Mouse (Mus musculus) intestine, embryonic 14.5 days (tissue): ENCODE results near the gene Ppy. TPM values are rescaled to one million over a fixed set of nuclear protein-coding genes. Genes with fewer than 3 reads are reported as not detected.

Experiments
- ATAC-seq: fragments of 200-750 bp; cut with Nextera tagmentation; replicated peaks from 2 replicates; pipeline ENCODE4 v1.8.0; 2017; ENCODE audit warnings: low read depth, moderate number of reproducible peaks, moderate TSS enrichment, moderate library complexity; ENCODE audit not compliant: low FRiP score, low TSS enrichment
- DNase-seq: peaks from one replicate; pipeline ENCODE4 v3.0.0-alpha.2; 2018; ENCODE audit warnings: low spot score
- H3K27ac ChIP-seq: fragments of 300-500 bp; sonication (generic); 2 replicates; pipeline ENCODE4 v1.5.1; 2014; ENCODE audit warnings: low read depth, mild to moderate bottlenecking, control low read depth
- H3K27me3 ChIP-seq: fragments of 300-500 bp; sonication (generic); replicated peaks from 2 replicates; pipeline ENCODE4 v1.6.1; 2014; ENCODE audit warnings: low read length, control low read depth; ENCODE audit not compliant: control insufficient read depth, insufficient read depth
- H3K36me3 ChIP-seq: fragments of 300-500 bp; sonication (generic); 2 replicates; pipeline ENCODE4 v1.6.1; 2014; ENCODE audit warnings: low read length, control low read depth; ENCODE audit not compliant: control insufficient read depth, insufficient read depth
- H3K4me1 ChIP-seq: fragments of 300-500 bp; sonication (generic); replicated peaks from 2 replicates; pipeline ENCODE4 v1.6.1; 2014; ENCODE audit warnings: low read length, control low read depth, mixed read lengths; ENCODE audit not compliant: control insufficient read depth, insufficient read depth
- H3K4me2 ChIP-seq: fragments of 300-500 bp; sonication (generic); 2 replicates; pipeline ENCODE4 v1.6.1; 2014; ENCODE audit warnings: low read length
- H3K4me3 ChIP-seq: fragments of 300-500 bp; sonication (generic); 2 replicates; pipeline ENCODE4 v1.5.1; 2014; ENCODE audit warnings: low read depth, low read length, control low read depth, mixed read lengths
- H3K9ac ChIP-seq: fragments of 300-500 bp; sonication (generic); 2 replicates; pipeline ENCODE4 v1.6.1; 2014; ENCODE audit warnings: mild to moderate bottlenecking, low read length
- H3K9me3 ChIP-seq: fragments of 300-500 bp; sonication (generic); 2 replicates; pipeline ENCODE4 v1.6.1; 2016; ENCODE audit warnings: low read length, control low read depth; ENCODE audit not compliant: control insufficient read depth
- WGBS: fragments of 180-500 bp; shearing (Covaris S2); extraction: QIAGEN DNeasy Blood & Tissue Kit; methylation state at CpG from one replicate; pipeline ENCODE4 v1.1.7; 2014; 5-methylcytosine and 5-hydroxymethylcytosine counted together
- polyA plus RNA-seq: library from polyadenylated mRNA; unstranded; fragments of >200 nt; fragmentation: Nextera tagmentation; extraction: Ambion mirVana; gene quantifications from 2 replicates; pipeline ENCODE4 v1.2.1, GENCODE M21; 2014

The Ppy gene
- polyA plus RNA-seq, 1 experiment from 2014 or later: 2.0 TPM

DNA sequence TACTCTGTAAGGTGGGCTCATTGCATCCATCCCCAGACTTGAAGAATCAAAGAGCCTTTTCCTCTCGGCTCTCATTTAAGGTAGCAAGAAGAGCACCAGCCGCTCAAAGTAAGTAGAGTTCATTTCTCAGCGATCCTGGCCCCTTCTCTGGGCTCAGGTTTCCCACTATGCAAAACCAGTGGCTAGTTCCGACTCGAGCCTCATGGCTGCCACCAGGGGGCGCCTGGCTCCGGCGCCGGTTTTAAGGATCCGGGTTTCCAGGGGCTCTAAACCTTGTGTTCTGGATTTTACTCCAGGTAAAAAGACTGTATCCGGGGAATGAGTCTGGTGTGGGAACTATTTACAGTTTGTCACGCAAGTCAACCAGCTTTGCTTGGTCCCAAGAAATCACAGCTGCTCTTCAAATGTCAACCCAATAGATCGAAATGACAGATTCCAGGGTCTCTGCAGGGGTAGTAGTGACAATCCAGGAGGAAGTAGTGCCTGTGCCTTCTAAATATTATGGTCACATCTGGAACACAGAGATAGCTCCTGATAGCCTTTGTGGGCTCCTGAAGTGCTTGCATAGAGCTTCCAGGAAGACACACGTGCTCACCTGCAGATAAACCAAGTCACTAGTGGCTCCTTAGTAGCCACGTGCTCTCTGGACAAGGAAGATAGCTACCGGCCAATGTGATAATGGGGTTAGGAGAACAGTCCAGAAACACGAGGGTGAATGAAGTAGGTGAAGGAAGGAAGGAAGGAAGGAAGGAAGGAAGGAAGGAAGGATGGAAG is 1.6 kb upstream of the Ppy start:
- H3K9ac ChIP-seq: no peak overlapping the region
- peak; percentile 86 for DNase-seq
- H3K27me3 ChIP-seq: peaks cover 43% of the 10 kb centered on the region

DNA sequence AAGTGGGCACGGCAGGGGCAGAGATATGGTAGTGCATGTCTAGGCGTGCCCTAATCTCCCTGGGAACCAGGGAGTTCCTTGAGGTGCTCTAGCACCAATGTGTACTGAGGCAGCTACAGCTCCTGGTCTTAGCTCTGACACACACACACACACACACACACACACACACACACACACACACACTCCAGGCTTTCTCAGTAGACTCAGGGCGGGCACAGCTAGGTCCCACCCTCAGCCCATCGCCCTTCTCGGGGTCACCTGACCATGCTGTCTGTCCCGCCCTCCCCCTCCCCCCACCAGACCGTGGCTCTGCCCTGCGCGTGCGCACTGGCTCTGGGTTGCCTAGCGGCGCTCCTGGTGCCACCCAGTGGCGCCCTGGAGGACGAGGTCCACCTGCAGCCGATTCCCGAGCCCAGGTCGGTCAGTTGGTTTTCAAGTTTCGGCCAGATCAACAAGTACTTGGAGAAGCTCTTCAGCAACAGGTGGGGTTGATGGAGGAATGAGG is 4.2 kb downstream of the Ppy start:
- WGBS: 2% methylated on average over 18 of the region's 18 CpGs
- Histone ChIP-seq H3K4me3 (peak overlapping the region; percentile 22; the same call in 1 of the 2 replicates), H3K27me3 (no peaks in the 10 kb centered on the region), H3K9me3 (no peaks in the 10 kb centered on the region), H3K36me3 (no peaks in the 10 kb centered on the region), H3K9ac (no peak overlapping the region), H3K4me2 (peak overlapping the region; percentile 49), H3K27ac (no peak overlapping the region), H3K4me1 (peaks cover 12% of the 10 kb centered on the region; the same call in 1 of the 2 replicates)
- ATAC-seq (peak; percentile 90), DNase-seq (peak; percentile 87)

More for the DNA sequence above, 1.6 kb upstream of the Ppy start:
- no peaks in the 10 kb centered on the region for H3K36me3 ChIP-seq
- H3K27ac ChIP-seq: no peak overlapping the region
- no peak overlapping the region for H3K4me3 ChIP-seq
- no peaks in the 10 kb centered on the region for H3K9me3 ChIP-seq
- WGBS: 20% methylated on average over 17 of the region's 17 CpGs
- H3K4me2 ChIP-seq: no peak overlapping the region
- peaks cover 9% of the 10 kb centered on the region; the same call in 1 of the 2 replicates for H3K4me1 ChIP-seq
- ATAC-seq: no peak

DNA sequence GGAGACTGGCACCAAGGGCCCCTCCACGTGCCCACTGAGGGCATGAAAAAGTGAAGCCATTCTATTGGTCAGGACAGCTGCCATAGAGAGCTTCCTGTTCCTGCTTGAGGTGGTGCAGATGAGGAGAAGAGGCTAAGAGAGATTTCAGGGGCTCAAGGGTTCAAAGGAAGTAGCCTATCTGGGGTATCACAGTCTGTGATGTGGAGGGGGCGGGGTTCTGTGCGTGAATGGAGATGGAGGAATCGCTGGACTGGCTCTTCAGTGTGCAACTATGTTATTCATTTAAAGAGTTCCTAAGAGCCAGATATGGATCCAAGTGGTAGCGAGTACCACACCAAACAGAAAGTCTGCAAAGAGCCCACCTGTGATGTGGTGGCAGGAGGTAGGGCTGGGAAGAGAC is 4.7 kb downstream of the Ppy start:
- no peak for ATAC-seq
- peak overlapping the region; percentile 49 for H3K4me2 ChIP-seq
- peaks cover 12% of the 10 kb centered on the region; the same call in 1 of the 2 replicates for H3K4me1 ChIP-seq
- H3K9ac ChIP-seq: no peak overlapping the region
- 0 out of 2 replicates have a peak overlapping the region, but pooled peaks have one; percentile 10 for H3K4me3 ChIP-seq
- no peaks in the 10 kb centered on the region for H3K36me3 ChIP-seq
- WGBS: 67% methylated on average over 5 of the region's 5 CpGs
- H3K27ac ChIP-seq: no peak overlapping the region
- H3K9me3 ChIP-seq: no peaks in the 10 kb centered on the region
- no peak for DNase-seq
- no peaks in the 10 kb centered on the region for H3K27me3 ChIP-seq

DNA sequence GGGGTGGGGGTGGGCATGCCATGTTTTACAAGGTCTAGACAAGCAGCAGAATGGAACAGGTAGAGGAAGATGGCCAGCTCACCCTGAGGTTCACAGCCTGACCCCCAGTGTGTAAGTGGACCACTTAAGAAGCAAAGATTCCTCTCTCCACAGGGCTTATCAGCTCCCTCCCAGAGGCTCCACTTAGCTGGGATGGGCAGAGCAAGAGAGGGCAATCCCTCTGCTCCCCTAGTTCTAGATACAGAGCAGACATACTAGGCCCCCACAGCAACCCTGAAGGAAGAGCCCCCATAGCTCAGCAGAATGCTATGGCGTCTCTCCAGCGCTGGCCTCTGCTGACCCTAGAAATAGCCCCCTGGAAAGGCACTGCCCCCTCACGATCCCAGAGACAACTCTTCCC is 5.4 kb downstream of the Ppy start:
- Histone ChIP-seq H3K27me3 (no peaks in the 10 kb centered on the region), H3K9ac (no peak overlapping the region), H3K27ac (no peak overlapping the region), H3K9me3 (no peaks in the 10 kb centered on the region), H3K4me3 (no peak overlapping the region), H3K36me3 (no peaks in the 10 kb centered on the region), H3K4me2 (no peak overlapping the region), H3K4me1 (peaks cover 12% of the 10 kb centered on the region; the same call in 1 of the 2 replicates)
- ATAC-seq (no peak), DNase-seq (no peak)
- 79% methylated on average over 3 of the region's 3 CpGs for WGBS

DNA sequence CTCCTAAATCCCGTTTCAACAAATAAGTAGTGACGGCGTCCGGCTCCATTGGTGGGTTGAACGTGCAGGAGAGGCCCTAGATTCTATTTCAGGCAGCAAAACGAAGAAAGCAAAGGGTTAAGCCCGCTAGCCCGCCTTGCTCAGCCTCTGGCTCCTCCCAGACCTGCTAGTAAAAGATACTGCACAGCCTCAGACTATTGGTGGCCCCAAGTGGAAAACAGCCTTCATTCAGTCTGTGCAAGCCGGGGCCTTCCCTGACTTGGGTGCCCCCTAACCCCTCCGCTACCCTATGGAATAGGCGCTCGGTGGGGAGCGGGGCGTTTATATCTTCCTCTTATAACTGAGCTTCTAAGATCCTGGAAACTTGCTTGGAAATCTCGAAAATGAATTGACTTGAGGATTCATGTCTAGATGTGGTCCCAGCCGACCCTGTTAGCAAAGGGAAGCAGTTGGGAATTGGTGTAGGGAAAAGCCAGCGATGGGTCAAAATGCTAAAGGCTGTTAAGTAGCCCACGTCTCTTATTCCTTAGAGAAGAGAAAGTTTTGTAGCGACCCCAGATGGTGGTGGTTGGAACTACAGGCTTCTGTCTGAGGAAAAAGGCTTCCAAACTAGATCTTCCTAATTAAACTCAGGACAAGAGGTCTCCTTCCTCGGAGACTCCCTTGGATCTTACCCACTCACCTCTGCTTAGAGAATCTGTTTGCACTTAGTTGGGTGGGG is 11.9 kb downstream of the Ppy start:
- H3K27ac ChIP-seq: peak overlapping the region; percentile 77
- H3K4me1 ChIP-seq: peaks cover 11% of the 10 kb centered on the region
- H3K27me3 ChIP-seq: no peaks in the 10 kb centered on the region
- H3K4me2 ChIP-seq: peak overlapping the region; percentile 93
- H3K9ac ChIP-seq: peak overlapping the region; percentile 49
- peak; percentile 36 for ATAC-seq
- no peaks in the 10 kb centered on the region for H3K36me3 ChIP-seq
- H3K9me3 ChIP-seq: no peaks in the 10 kb centered on the region
- DNase-seq: peak; percentile 91
- 1% methylated on average over 20 of the region's 20 CpGs for WGBS
- H3K4me3 ChIP-seq: peak overlapping the region; percentile 63

DNA sequence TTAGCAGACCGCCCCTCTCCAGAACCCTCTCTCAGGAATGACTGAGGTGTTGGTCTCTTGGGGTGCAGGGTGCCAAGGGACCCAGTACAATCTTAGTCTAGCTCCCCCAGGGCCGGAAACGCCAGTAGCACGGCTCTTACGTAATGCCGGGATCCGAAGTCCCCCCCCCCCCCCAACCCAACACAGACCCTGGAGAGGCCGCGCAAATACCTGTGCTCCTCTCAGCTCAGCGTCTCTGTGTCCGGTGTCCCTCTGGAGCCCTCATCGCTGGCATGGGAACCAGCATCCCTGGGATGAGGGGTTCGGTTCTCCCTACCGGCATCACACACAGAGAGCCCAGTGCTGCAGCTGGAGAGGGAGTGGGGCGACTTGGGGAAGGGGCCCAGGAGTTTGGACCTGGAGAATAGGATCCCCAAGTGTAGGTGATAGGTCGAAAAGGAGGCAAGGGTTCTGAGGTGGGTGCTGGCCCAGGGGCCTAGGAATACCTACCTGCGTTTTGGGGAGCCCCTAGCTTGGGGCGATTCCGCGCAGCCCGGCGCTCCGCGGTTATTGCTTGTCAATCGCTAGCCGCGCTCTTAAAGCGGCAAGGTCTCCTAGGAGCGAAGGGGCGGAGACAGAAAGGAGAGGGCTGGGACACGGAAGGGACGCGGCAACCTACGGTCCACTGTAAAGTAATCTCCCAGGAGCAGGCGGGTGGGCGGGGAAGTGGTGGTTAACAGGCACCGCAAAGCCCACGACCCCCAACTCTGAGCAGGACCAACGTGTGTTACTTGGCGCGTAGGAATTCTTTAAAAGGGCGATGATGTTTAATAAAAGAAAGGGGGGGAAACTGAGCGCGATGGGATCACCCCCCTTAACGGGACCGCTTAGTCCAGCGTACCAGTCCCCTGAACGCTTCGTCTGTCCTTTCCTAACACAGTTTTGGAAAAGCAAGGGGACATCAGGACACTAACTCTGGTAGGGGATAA is 12.9 kb downstream of the Ppy start, which contains the start of gene Mpp2:
Gene Mpp2 (minus strand): TSS at position 585 of the 968 bp plus-strand sequence.
- no peaks in the 10 kb centered on the region for H3K9me3 ChIP-seq
- peaks cover 11% of the 10 kb centered on the region for H3K4me1 ChIP-seq
- under 1% methylated on average over 49 of the region's 49 CpGs for WGBS
- H3K36me3 ChIP-seq: no peaks in the 10 kb centered on the region
- peak within 1 kb of the TSS; percentile 81 for H3K27ac ChIP-seq
- H3K4me2 ChIP-seq: peak within 1 kb of the TSS; percentile 93
- ATAC-seq: peak; percentile 61
- peak within 1 kb of the TSS; percentile 49 for H3K9ac ChIP-seq
- peak within 1 kb of the TSS; percentile 63 for H3K4me3 ChIP-seq
- no peaks in the 10 kb centered on the region for H3K27me3 ChIP-seq
- peak; percentile 86 for DNase-seq

DNA sequence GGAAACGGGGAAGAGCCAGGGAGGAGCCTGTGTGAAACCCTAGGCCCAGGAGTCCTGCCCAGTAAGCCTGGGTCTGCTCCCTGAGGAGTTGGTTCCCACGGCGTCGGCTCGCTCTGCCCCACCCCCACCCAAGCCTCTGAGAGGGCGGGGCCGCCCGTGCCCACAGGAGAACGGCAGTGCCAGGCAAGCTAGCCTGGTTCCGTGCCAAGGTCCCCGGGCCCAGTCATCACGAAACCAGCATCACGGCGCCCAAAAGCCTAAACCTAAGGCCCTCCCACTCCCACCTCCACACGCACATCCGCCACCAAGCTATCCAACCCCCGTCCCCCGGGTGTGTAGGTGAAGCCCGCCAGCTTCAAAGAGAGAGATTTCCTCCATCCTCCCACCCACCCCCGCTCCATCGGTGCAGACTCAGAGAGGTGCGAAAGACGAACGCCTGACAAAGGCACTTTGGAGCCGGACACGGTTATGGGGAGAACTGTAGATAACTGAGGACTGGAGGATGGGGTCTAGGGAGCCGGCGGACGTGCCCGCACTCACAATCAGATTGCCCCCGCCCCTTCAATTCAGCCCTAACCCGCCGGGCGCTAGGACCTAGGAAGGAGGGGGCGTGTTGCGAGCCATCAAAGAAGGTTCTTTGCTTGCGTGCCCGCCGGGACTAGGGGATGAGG is 13.9 kb downstream of the Ppy start:
- ATAC-seq (peak; percentile 78), DNase-seq (peak; percentile 92)
- Histone ChIP-seq H3K9ac (peak overlapping the region; percentile 49), H3K9me3 (no peaks in the 10 kb centered on the region), H3K4me2 (peak overlapping the region; percentile 93), H3K36me3 (no peaks in the 10 kb centered on the region), H3K4me3 (peak overlapping the region; percentile 63), H3K27ac (peak overlapping the region; percentile 81), H3K4me1 (peaks cover 17% of the 10 kb centered on the region), H3K27me3 (no peaks in the 10 kb centered on the region)
- WGBS: 1% methylated on average over 39 of the region's 39 CpGs
